Mouse (Mus musculus) heart, postnatal 25 days (tissue): ENCODE measurements around the gene Aebp1. TPM values are rescaled to one million over a fixed set of nuclear protein-coding genes. Genes with fewer than 3 reads are reported as not detected.

Source experiments
- DNase-seq: peaks from one replicate; pipeline ENCODE4 v3.0.0; 2022; ENCODE audit warnings: low spot score
- intact Hi-C: fragments of 180-260 bp; cut with DNase I; formaldehyde crosslinking; loops from one replicate; pipeline ENCODE4 v1.15.1; 2025
- total RNA-seq, 2 experiments: library from RNA; stranded (reverse); gene quantifications; 2 replicates each; pipeline ENCODE4 v1.2.3; 2021

Gene Aebp1
- 10 to 100 TPM; 18.5 to 23.3 TPM for total RNA-seq

GRCm38 (mm10) chr11:5861678-5862393, at the start of gene Aebp1:
TSS of gene Aebp1 (plus strand) at chr11:5861947.
- intact Hi-C loops: no loop called here
- DNase-seq: peak; percentile 55

- intact Hi-C loops: no loop called here
- DNase-seq: no peak
These were observed 48.4 kb upstream of the Aebp1 start for GRCm38 (mm10) chr11:5813381-5813780.

GRCm38 (mm10) chr11:5819223-5819622, 42.5 kb upstream of the Aebp1 start:
- intact Hi-C loops: no loop called here
- no peak for DNase-seq

- intact Hi-C loops: no loop called here
- no peak for DNase-seq
These were observed 36.3 kb upstream of the Aebp1 start for GRCm38 (mm10) chr11:5825432-5825831.

GRCm38 (mm10) chr11:5827931-5828330, 33.8 kb upstream of the Aebp1 start:
- no peak for DNase-seq
- intact Hi-C loops: no loop called here

- DNase-seq: no peak
- intact Hi-C loops: no loop called here
These were observed 33.1 kb upstream of the Aebp1 start for GRCm38 (mm10) chr11:5828509-5829191.

GRCm38 (mm10) chr11:5829327-5829726, 32.4 kb upstream of the Aebp1 start:
- DNase-seq: no peak
- intact Hi-C loops: no loop called here

- DNase-seq: no peak
- intact Hi-C loops: no loop called here
These were observed 27.2 kb upstream of the Aebp1 start for GRCm38 (mm10) chr11:5834506-5834905.

GRCm38 (mm10) chr11:5835057-5835456, 26.7 kb upstream of the Aebp1 start:
- DNase-seq: no peak
- intact Hi-C loops: loop anchor here (5.0 kb wide), 2 partner anchors 42 to 48 kb away; partner anchors contain the start of genes Dbnl and Pold2

GRCm38 (mm10) chr11:5836126-5836525, 25.6 kb upstream of the Aebp1 start:
- no peak for DNase-seq
- intact Hi-C loops: loop anchor here (2.0 to 5.0 kb wide), 3 partner anchors 41 to 51 kb away; partner anchors contain the start of genes Dbnl and Pold2

- DNase-seq: peak; percentile 87
- intact Hi-C loops: loop anchor here (2.0 to 5.0 kb wide), 3 partner anchors 40 to 50 kb away; partner anchors contain the start of genes Dbnl and Pold2
These were observed 24.2 kb upstream of the Aebp1 start, which contains the start of gene Polm for GRCm38 (mm10) chr11:5837251-5838246. TSS of gene Polm (minus strand) at chr11:5838016.

- intact Hi-C loops: no loop called here
- DNase-seq: no peak
These were observed 21.4 kb upstream of the Aebp1 start for GRCm38 (mm10) chr11:5840346-5840745.

GRCm38 (mm10) chr11:5841751-5842150, 20.0 kb upstream of the Aebp1 start:
- no peak for DNase-seq
- intact Hi-C loops: no loop called here

- intact Hi-C loops: no loop called here
These were observed 18.6 kb upstream of the Aebp1 start for GRCm38 (mm10) chr11:5843131-5843530.

GRCm38 (mm10) chr11:5846639-5847345, 15.0 kb upstream of the Aebp1 start:
- intact Hi-C loops: no loop called here
- DNase-seq: peak; percentile 51

More at GRCm38 (mm10) chr11:5843131-5843530, 18.6 kb upstream of the Aebp1 start:
- DNase-seq: no peak

GRCm38 (mm10) chr11:5848741-5849140, 13.0 kb upstream of the Aebp1 start:
- intact Hi-C loops: no loop called here

GRCm38 (mm10) chr11:5849316-5849715, 12.4 kb upstream of the Aebp1 start:
- intact Hi-C loops: no loop called here
- DNase-seq: no peak

More at GRCm38 (mm10) chr11:5848741-5849140, 13.0 kb upstream of the Aebp1 start:
- peak; percentile 49 for DNase-seq

GRCm38 (mm10) chr11:5850452-5850851, 11.3 kb upstream of the Aebp1 start:
- intact Hi-C loops: no loop called here
- no peak for DNase-seq

GRCm38 (mm10) chr11:5851021-5851736, 10.6 kb upstream of the Aebp1 start:
- intact Hi-C loops: no loop called here
- DNase-seq: no peak
